Mouse (Mus musculus): ENCODE results near the gene Capn15.

DNA sequence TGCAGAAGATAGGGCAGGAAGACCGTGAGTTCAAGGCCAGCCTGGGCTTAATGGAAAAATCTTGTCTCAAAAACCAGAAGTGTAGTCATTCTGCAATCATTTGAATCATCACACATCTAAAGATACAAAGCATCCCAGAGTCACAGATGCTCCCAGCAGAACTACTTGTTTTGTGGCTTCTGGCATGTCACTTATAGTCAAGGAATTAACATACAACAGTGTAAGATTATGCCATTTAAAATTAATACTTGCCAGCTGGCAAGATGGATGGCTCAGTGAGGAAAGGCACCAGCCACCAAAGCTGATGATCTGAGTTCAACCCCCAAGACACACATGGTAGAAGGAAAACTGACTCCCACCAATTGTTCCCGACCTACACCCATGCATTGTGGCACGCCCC is 31.4 kb upstream of the Capn15 start:
- TF ChIP-seq CTCF (IDR thresholded peaks at IDR 0.05) = no peak
- TF ChIP-seq POLR2A (IDR thresholded peaks at IDR 0.05; ENCODE audit: insufficient read depth, low read depth, low read length) = no peak
- TF ChIP-seq EP300 (IDR thresholded peaks at IDR 0.05; ENCODE audit: insufficient read depth, low read depth, low read length) = no peak

Measured in heart, adult 2 months (tissue).